Mouse (Mus musculus) cerebellum, adult 18-20 months (tissue): ENCODE data around the gene Efcab9.

ENCODE experiments used
- DNase-seq, 2 experiments: peaks; one replicate each; pipeline ENCODE4 v3.0.0; 2021

Gene Efcab9

GRCm38 (mm10) chr11:32531871-32532764 is at the start of gene Efcab9:
Efcab9 (minus strand) TSS chr11:32532081.
- no peak for DNase-seq

- DNase-seq, result no peak
Measured at GRCm38 (mm10) chr11:32581031-32581430, 49.1 kb upstream of the Efcab9 start.

GRCm38 (mm10) chr11:32580305-32580947 is 48.5 kb upstream of the Efcab9 start:
- DNase-seq, result no peak

DNA sequence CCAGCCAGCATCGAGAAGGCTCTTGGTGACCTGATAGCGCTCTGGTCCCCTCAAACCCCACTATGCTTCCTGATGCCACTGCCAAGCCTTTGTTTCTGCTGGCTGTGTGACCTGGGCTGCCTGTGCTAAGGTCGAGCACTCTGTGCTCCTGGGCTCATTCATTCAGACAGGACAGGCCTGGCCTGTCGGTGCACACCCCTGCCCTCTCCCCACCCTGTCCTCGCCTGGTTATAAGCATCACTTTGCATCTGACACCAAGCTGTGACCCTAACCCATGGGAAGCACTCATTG is 44.8 kb upstream of the Efcab9 start:
- no peak for DNase-seq

GRCm38 (mm10) chr11:32575964-32576759 is 44.3 kb upstream of the Efcab9 start:
- DNase-seq, result no peak

GRCm38 (mm10) chr11:32573669-32574068 is 41.8 kb upstream of the Efcab9 start:
- peak in 1 of 2 experiments; percentile 51 for DNase-seq

DNA sequence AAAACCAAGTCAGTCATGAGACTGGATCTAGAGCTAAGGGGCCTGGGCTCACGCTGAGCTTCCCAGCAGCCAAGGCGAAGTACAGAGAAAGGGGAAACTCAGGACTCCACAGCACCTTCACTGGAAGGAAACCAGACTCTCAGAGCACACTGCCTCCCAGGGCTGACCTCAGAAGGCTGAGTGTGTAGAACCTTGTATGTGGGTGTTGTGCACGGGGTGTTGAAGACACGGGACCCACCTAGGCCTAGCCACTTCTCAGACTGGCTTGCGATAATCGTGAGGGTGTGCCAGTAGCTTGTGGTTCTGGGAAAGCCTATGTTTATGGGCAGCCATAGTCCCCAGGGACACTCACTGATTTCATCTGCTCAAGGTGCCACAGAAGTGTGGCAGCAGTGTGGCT is 39.2 kb upstream of the Efcab9 start:
- no peak for DNase-seq

DNA sequence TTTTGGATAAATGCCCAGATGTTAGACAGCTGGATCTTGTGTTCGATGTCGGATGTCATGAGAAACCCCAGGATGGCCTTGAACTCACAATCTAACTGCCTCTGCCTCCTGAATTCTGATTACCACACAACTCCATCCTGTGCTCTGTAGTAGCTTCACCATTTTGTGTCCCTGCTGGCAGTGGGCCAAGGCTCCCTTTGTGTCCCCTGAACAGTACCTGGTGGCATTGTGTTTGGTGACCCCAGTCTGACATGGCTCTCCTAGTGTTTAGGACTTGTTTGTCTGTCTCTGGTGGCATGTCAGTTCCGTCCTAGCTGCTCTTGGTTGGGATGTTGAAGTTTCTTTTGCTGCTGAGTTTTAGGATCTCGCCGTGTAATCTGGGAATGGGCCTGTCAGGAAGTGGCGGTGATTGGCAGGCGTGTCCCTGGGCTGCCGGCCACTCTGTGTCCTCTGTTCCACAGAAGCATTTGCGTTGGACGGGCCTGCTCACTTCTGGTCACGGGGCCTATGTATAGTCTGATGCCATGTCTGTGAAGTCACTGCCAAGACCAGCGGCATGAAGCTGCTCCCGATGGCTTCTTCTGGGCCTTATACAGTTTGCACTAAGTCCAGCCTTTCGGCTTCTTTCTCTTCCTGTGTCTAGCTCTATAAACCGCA is 36.9 kb upstream of the Efcab9 start:
- peak in 1 of 2 experiments; percentile 53 for DNase-seq

GRCm38 (mm10) chr11:32568060-32568459 is 36.2 kb upstream of the Efcab9 start:
- no peak for DNase-seq

GRCm38 (mm10) chr11:32567000-32567855 is 35.3 kb upstream of the Efcab9 start:
- DNase-seq, result no peak

DNA sequence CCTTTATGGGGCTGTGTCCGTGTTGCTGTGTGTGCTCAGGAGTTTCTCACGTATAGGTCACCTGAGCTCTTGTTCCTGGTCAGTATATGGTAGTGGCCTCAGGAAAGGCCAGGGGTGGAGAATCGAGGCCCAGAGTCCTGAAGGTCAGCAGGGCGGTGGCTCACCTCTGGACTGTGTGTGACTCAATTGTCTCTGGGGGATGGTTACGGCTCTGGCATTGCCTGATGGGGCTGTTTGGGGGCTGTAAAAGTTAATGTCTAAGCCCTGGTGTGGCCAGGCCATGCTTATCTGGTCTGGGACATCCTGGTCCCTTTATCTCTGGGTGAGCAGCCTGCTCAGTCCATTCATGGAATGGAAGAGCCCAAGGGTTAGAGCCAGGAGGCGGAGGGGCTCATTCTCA is 34.3 kb upstream of the Efcab9 start:
- no peak for DNase-seq

GRCm38 (mm10) chr11:32565088-32565487 is 33.2 kb upstream of the Efcab9 start:
- DNase-seq, result no peak

DNA sequence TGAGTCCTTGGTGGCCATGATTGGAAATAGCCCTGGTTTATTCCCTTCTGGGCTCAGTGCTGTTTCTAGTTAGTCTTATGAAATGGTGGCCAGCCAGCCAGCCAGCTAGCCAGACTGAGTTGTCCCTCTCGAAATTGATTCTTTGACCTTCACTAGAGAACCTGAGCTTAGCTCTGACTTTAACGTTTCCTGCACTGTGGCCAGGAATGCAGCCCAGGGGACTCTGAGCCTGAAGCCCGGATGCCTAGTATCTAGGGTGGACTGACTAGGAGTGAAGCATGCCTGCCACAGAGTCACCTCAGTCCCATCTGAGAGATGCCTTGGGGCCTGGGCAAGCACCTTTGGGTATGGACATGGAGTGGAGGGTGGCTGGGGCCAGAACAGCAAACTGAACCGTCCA is 32.7 kb upstream of the Efcab9 start:
- no peak for DNase-seq

GRCm38 (mm10) chr11:32563660-32564059 is 31.8 kb upstream of the Efcab9 start:
- no peak for DNase-seq

- no peak for DNase-seq
Measured at GRCm38 (mm10) chr11:32562706-32563105, 30.8 kb upstream of the Efcab9 start.

DNA sequence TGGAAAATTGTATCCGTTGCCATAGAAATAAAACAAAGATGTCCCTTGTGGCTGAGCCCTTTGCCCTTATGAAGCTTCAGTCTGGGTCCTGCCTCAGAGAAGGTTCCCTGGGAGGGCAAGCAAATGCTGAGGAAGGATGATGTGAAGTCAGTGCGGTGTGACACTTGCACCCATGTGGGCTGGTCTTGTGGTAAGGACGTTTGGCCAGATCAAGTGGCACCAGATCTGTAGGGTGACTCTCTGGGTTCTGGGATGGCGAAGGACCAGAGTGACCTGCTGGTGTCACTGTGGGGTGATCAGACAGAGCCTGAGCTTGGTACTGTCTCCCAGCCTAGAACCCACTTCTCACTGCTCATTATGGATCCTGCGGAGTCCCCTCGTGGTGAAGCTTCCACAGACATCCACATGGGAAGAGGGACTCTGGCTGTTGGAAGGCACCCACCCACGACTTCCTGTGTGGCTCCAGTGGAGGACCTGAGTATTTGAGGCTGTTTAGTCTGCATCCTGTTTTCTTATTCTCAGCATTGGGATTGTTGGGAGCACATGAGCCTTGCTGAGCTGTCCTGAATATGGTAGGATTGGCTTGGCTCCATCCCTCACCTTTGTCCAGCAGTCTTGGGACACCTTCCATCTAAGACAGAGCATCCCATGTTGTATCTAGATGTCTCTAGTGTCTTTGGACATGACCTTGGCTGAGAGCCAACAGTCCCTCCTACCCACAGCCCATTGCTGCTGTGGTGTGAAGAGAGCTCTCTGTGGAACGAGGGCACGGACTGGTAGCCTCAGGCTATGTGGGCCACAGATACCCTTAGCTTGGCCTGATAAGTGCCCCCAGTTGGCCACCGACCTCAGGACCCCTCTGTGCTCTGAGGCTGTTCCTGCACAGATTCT is 29.8 kb upstream of the Efcab9 start:
- DNase-seq, result no peak

GRCm38 (mm10) chr11:32560015-32560770 is 28.3 kb upstream of the Efcab9 start:
- no peak for DNase-seq

DNA sequence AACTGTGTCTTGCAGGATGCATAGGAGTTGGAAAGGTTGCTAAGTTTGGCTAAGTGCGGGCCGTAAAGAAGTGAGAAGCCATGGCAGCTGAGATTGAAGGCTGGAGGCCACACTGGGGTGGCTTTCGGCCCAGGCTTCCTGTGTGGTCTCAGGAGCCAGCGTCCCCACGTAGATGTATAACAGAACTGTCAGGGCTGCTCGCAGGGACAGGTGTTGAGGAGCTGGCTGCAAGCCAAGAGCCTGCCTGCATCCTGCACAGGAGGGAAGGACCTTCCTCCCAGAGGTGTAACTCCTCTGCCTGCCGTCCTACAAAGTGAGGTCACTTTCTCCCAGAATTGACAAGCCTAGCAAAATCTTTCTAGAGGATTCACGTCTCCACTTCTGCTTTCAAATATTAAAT is 26.8 kb upstream of the Efcab9 start:
- peak in 1 of 2 experiments; percentile 52 for DNase-seq

DNA sequence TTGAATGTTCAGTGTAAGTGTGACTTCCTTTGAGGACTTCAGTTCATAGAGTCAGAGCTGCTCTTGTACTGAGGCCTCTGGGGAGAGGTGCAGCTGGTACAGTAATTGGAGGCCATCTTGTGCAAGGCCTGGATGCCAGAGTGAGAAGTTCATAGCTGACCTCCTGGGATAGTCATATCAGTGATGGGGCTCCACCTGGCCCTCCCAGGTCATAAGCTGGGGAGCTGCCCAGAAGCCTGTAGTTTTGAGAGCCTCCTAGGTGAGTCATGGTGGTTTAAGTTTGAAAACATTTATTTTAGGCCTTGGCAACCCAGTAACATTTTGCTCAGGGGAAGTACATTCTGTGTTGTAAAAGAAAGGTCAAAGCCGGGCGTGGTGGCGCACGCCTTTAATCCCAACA is 26.1 kb upstream of the Efcab9 start:
- no peak for DNase-seq

GRCm38 (mm10) chr11:32556333-32556990 is 24.6 kb upstream of the Efcab9 start:
- DNase-seq, result no peak
